Mouse (Mus musculus) liver, embryonic 12.5 days (tissue): Measurements from ENCODE around the gene Cnr1. TPM values are rescaled to one million over a fixed set of nuclear protein-coding genes. Genes with fewer than 3 reads are reported as not detected.

ENCODE experiments used
- ATAC-seq: fragments of 200-750 bp; cut with Nextera tagmentation; 2 replicates; pipeline ENCODE4 v1.8.0; 2017; ENCODE audit warnings: moderate number of reproducible peaks, mild to moderate bottlenecking, moderate library complexity
- H3K27ac ChIP-seq: fragments of 300-500 bp; sonication (generic); 2 replicates; pipeline ENCODE4 v1.5.1; 2016; ENCODE audit warnings: mild to moderate bottlenecking
- H3K27me3 ChIP-seq: fragments of 300-500 bp; sonication (generic); replicated peaks from 2 replicates; pipeline ENCODE4 v1.6.1; 2016; ENCODE audit warnings: mild to moderate bottlenecking, moderate library complexity
- H3K36me3 ChIP-seq: fragments of 300-500 bp; sonication (generic); 2 replicates; pipeline ENCODE4 v1.6.1; 2016; ENCODE audit warnings: mild to moderate bottlenecking, moderate library complexity
- H3K4me1 ChIP-seq: fragments of 300-500 bp; sonication (generic); 2 replicates; pipeline ENCODE4 v1.6.1; 2016
- H3K4me2 ChIP-seq: fragments of 300-500 bp; sonication (generic); 2 replicates; pipeline ENCODE4 v1.6.1; 2016; ENCODE audit warnings: mild to moderate bottlenecking, moderate library complexity
- H3K4me3 ChIP-seq: fragments of 300-500 bp; sonication (generic); 2 replicates; pipeline ENCODE4 v1.5.1; 2016; ENCODE audit warnings: mild to moderate bottlenecking, moderate library complexity
- H3K9ac ChIP-seq: fragments of 300-500 bp; sonication (generic); 2 replicates; pipeline ENCODE4 v1.6.1; 2016; ENCODE audit warnings: mild to moderate bottlenecking, moderate library complexity
- H3K9me3 ChIP-seq: fragments of 300-500 bp; sonication (generic); replicated peaks from 2 replicates; pipeline ENCODE4 v1.6.1; 2016; ENCODE audit warnings: mild to moderate bottlenecking, moderate library complexity
- WGBS: fragments of 180-500 bp; shearing (Covaris S2); methylation state at CpG from one replicate; pipeline ENCODE4 v1.1.7; 2016; ENCODE audit not compliant: insufficient replicate concordance; 5-methylcytosine and 5-hydroxymethylcytosine counted together
- polyA plus RNA-seq: library from polyadenylated mRNA; unstranded; fragments of >200 nt; fragmentation: Nextera tagmentation; extraction: Ambion mirVana; gene quantifications from 2 replicates; pipeline ENCODE4 v1.2.1, GENCODE M21; 2016

Gene Cnr1
- polyA plus RNA-seq, 1 experiment from 2014 or later: 0.26 TPM

GRCm38 (mm10) chr4:33915730-33916129, 8.7 kb upstream of the Cnr1 start:
- H3K4me3 ChIP-seq: no peak overlapping the region
- ATAC-seq: no peak
- no peaks in the 10 kb centered on the region for H3K9me3 ChIP-seq
- H3K4me1 ChIP-seq: no peaks in the 10 kb centered on the region
- H3K9ac ChIP-seq: no peak overlapping the region
- WGBS: 72% methylated on average over 5 of the region's 5 CpGs
- H3K27me3 ChIP-seq: peaks cover 10% of the 10 kb centered on the region; the same call in 1 of the 2 replicates
- H3K27ac ChIP-seq: no peak overlapping the region
- H3K36me3 ChIP-seq: no peaks in the 10 kb centered on the region
- H3K4me2 ChIP-seq: no peak overlapping the region

- H3K4me1 ChIP-seq: 0 out of 2 replicates have a peak, but pooled peaks cover 7% of the 10 kb centered on the region
- ATAC-seq: no peak
- 39% methylated on average over 5 of the region's 5 CpGs for WGBS
- no peak overlapping the region for H3K9ac ChIP-seq
- H3K27me3 ChIP-seq: peaks cover 56% of the 10 kb centered on the region
- no peak overlapping the region for H3K4me3 ChIP-seq
- H3K9me3 ChIP-seq: no peaks in the 10 kb centered on the region
- H3K4me2 ChIP-seq: no peak overlapping the region
- H3K27ac ChIP-seq: no peak overlapping the region
- no peaks in the 10 kb centered on the region for H3K36me3 ChIP-seq
Measured at GRCm38 (mm10) chr4:33920807-33921206, 3.6 kb upstream of the Cnr1 start.

- no peak overlapping the region for H3K27ac ChIP-seq
- 5% methylated on average over 19 of the region's 19 CpGs for WGBS
- peak overlapping the region; percentile 51 for H3K4me3 ChIP-seq
- no peaks in the 10 kb centered on the region for H3K9me3 ChIP-seq
- H3K27me3 ChIP-seq: peaks cover 68% of the 10 kb centered on the region
- no peak overlapping the region for H3K9ac ChIP-seq
- H3K4me1 ChIP-seq: 0 out of 2 replicates have a peak, but pooled peaks cover 7% of the 10 kb centered on the region
- H3K36me3 ChIP-seq: no peaks in the 10 kb centered on the region
- peak overlapping the region; percentile 71 for H3K4me2 ChIP-seq
- no peak for ATAC-seq
Measured at GRCm38 (mm10) chr4:33923151-33923760, 1.1 kb upstream of the Cnr1 start.

GRCm38 (mm10) chr4:33923761-33924233, 596 bp upstream of the Cnr1 start:
- 0 out of 2 replicates have a peak, but pooled peaks cover 7% of the 10 kb centered on the region for H3K4me1 ChIP-seq
- peaks cover 68% of the 10 kb centered on the region for H3K27me3 ChIP-seq
- H3K9me3 ChIP-seq: no peaks in the 10 kb centered on the region
- H3K4me3 ChIP-seq: peak overlapping the region; percentile 51
- no peak overlapping the region for H3K27ac ChIP-seq
- WGBS: under 1% methylated on average over 43 of the region's 55 CpGs
- H3K9ac ChIP-seq: peak overlapping the region; percentile 39; the same call in 1 of the 2 replicates
- ATAC-seq: peak; percentile 35; the same call in 1 of the 2 replicates
- H3K4me2 ChIP-seq: peak overlapping the region; percentile 71
- H3K36me3 ChIP-seq: no peaks in the 10 kb centered on the region

DNA sequence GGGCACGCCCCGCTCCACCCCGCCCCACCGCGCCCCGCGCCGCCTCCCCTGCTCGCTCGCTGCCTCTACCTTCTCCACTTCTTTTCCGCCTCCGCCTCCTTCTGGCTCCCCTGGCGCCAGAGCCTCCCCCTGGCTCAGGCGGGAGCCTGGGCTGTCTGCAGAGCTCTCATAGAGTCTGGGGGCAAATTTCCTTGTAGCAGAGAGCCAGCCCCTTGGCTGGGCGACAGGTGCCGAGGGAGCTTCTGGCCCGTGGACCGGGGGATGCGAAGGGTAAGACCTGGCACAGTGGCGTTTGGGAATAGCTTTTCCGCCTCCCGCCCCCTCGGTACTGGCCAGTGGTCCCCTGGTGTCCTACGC, 474 bp downstream of the Cnr1 start:
- no peak for ATAC-seq
- peak overlapping the region; percentile 71 for H3K4me2 ChIP-seq
- H3K27me3 ChIP-seq: peaks cover 64% of the 10 kb centered on the region
- WGBS: under 1% methylated on average over 17 of the region's 24 CpGs
- 0 out of 2 replicates have a peak, but pooled peaks cover 7% of the 10 kb centered on the region for H3K4me1 ChIP-seq
- H3K9me3 ChIP-seq: no peaks in the 10 kb centered on the region
- H3K4me3 ChIP-seq: peak overlapping the region; percentile 51
- no peak overlapping the region for H3K9ac ChIP-seq
- no peak overlapping the region for H3K27ac ChIP-seq
- no peaks in the 10 kb centered on the region for H3K36me3 ChIP-seq

- 44% methylated on average over 4 of the region's 4 CpGs for WGBS
Measured at GRCm38 (mm10) chr4:33925489-33925888, 1.1 kb downstream of the Cnr1 start.

GRCm38 (mm10) chr4:33926010-33926409, 1.6 kb downstream of the Cnr1 start:
- Histone ChIP-seq H3K4me1 (0 out of 2 replicates have a peak, but pooled peaks cover 7% of the 10 kb centered on the region), H3K27me3 (peaks cover 56% of the 10 kb centered on the region), H3K9me3 (no peaks in the 10 kb centered on the region), H3K9ac (no peak overlapping the region), H3K36me3 (no peaks in the 10 kb centered on the region), H3K4me2 (no peak overlapping the region), H3K27ac (no peak overlapping the region), H3K4me3 (no peak overlapping the region)
- WGBS: 51% methylated on average over 6 of the region's 6 CpGs
- no peak for ATAC-seq

More at GRCm38 (mm10) chr4:33925489-33925888, 1.1 kb downstream of the Cnr1 start:
- no peak for ATAC-seq
- Histone ChIP-seq H3K4me2 (no peak overlapping the region), H3K27ac (no peak overlapping the region), H3K36me3 (no peaks in the 10 kb centered on the region), H3K4me3 (no peak overlapping the region), H3K27me3 (peaks cover 60% of the 10 kb centered on the region), H3K9ac (no peak overlapping the region), H3K9me3 (no peaks in the 10 kb centered on the region), H3K4me1 (0 out of 2 replicates have a peak, but pooled peaks cover 7% of the 10 kb centered on the region)

DNA sequence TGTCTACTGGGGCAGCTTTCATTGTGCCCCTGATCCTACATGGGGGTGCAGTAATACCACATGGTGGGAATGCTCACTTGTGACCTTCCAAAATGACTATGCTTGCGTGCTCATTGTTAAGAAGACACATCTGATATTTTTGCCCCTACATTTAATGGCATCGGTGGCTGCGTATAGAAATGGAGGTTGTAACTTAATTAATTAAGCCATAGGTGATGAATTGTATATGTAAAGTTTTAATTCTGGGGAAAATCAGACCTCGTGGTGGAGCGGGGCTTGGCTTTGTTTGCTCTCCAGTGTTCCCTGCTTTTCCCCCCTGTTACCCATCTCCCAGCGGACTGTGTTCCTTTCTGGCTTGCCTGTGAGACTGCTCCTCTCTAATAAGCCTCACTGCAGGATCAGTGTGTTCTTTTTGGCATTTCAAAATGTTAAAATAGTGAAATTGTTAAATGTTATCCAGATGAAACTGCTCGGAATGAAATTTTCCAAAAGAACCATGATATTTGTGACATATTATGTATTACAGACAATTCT, 2.4 kb downstream of the Cnr1 start:
- no peak overlapping the region for H3K9ac ChIP-seq
- no peak overlapping the region for H3K4me2 ChIP-seq
- WGBS: 71% methylated on average over 7 of the region's 7 CpGs
- 0 out of 2 replicates have a peak, but pooled peaks cover 7% of the 10 kb centered on the region for H3K4me1 ChIP-seq
- no peak overlapping the region for H3K27ac ChIP-seq
- no peaks in the 10 kb centered on the region for H3K36me3 ChIP-seq
- no peak overlapping the region for H3K4me3 ChIP-seq
- H3K27me3 ChIP-seq: peaks cover 49% of the 10 kb centered on the region
- H3K9me3 ChIP-seq: no peaks in the 10 kb centered on the region
- no peak for ATAC-seq

DNA sequence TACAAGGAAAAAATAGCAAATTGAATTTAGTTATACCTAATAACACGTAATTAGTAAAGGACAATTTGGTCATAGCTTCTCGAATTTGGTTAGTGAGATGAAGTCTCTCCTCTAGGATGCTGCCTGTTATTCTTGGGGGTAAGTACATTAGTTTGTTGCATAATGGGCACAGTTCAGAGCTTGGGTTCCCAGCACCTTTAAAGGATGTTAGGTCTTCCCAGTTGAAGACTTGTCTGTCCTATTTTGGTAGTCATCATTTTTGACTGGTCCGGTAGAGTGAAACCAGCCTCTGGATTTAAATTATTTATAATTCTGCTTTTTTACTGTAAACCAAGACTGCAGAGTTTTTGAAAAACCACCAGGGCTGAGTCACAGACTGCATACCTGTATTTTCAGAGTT, 3.3 kb downstream of the Cnr1 start:
- Histone ChIP-seq H3K4me2 (no peak overlapping the region), H3K9me3 (no peaks in the 10 kb centered on the region), H3K4me1 (0 out of 2 replicates have a peak, but pooled peaks cover 7% of the 10 kb centered on the region), H3K9ac (no peak overlapping the region), H3K36me3 (no peaks in the 10 kb centered on the region), H3K4me3 (no peak overlapping the region), H3K27ac (no peak overlapping the region), H3K27me3 (peaks cover 42% of the 10 kb centered on the region)
- WGBS: 77% methylated on average over 3 of the region's 3 CpGs
- no peak for ATAC-seq

DNA sequence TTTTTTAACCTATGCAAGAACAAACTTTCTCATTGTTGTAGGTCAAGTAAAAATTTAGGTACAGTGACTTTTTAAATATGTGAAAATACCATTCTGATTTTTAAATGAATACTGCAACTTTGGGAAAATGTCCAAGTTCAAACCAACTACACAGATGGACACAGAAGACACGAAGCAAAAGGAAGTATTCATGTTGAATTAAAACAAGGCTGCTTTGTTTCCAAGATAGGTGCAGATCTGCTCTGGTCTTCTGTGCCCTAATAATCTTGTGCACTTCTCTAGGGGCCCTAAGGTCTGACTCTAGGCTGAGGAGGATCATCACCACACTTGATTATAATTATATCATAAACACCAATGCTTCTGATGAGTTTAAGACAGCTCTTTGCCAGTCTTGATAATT, 4.1 kb downstream of the Cnr1 start:
- Histone ChIP-seq H3K27ac (no peak overlapping the region), H3K4me1 (0 out of 2 replicates have a peak, but pooled peaks cover 7% of the 10 kb centered on the region), H3K9ac (no peak overlapping the region), H3K4me3 (no peak overlapping the region), H3K36me3 (no peaks in the 10 kb centered on the region), H3K27me3 (peaks cover 34% of the 10 kb centered on the region), H3K4me2 (no peak overlapping the region), H3K9me3 (no peaks in the 10 kb centered on the region)
- WGBS: 35% methylated on average over 1 of the region's 1 CpGs
- no peak for ATAC-seq

GRCm38 (mm10) chr4:33931347-33931746, 7.0 kb downstream of the Cnr1 start:
- H3K4me1 ChIP-seq: no peaks in the 10 kb centered on the region
- no peak overlapping the region for H3K9ac ChIP-seq
- H3K27ac ChIP-seq: no peak overlapping the region
- 70% methylated on average over 8 of the region's 8 CpGs for WGBS
- peaks cover 7% of the 10 kb centered on the region for H3K27me3 ChIP-seq
- no peaks in the 10 kb centered on the region for H3K36me3 ChIP-seq
- ATAC-seq: no peak
- H3K4me2 ChIP-seq: no peak overlapping the region
- H3K9me3 ChIP-seq: no peaks in the 10 kb centered on the region
- no peak overlapping the region for H3K4me3 ChIP-seq

- Histone ChIP-seq H3K4me3 (no peak overlapping the region), H3K27ac (no peak overlapping the region), H3K9me3 (no peaks in the 10 kb centered on the region), H3K9ac (no peak overlapping the region), H3K36me3 (no peaks in the 10 kb centered on the region), H3K4me1 (no peaks in the 10 kb centered on the region), H3K4me2 (no peak overlapping the region), H3K27me3 (no peaks in the 10 kb centered on the region)
- no peak for ATAC-seq
- whole genome bisulfite sequencing: 53% methylated on average over 5 of the region's 5 CpGs
Measured at GRCm38 (mm10) chr4:33941557-33941956, 17.2 kb downstream of the Cnr1 start.
